Mouse (Mus musculus) kidney, postnatal 0 days (tissue): ENCODE data around the gene Tgfa. TPM values are rescaled to one million over a fixed set of nuclear protein-coding genes. Genes with fewer than 3 reads are reported as not detected.

Source experiments
- ATAC-seq: fragments of 200-750 bp; cut with Nextera tagmentation; replicated peaks from 2 replicates; pipeline ENCODE4 v1.8.0; 2017; ENCODE audit warnings: low read depth, moderate number of reproducible peaks, moderate TSS enrichment, moderate library complexity; ENCODE audit not compliant: low FRiP score
- DNase-seq: peaks from one replicate; pipeline ENCODE4 v3.0.0-alpha.2; 2016; ENCODE audit warnings: low spot score
- H3K27ac ChIP-seq: fragments of 300-500 bp; sonication (generic); 2 replicates; pipeline ENCODE4 v1.5.1; 2014; ENCODE audit warnings: mild to moderate bottlenecking
- H3K27me3 ChIP-seq: fragments of 300-500 bp; sonication (generic); 2 replicates; pipeline ENCODE4 v1.6.1; 2014; ENCODE audit warnings: low read length, mixed read lengths; ENCODE audit not compliant: insufficient read depth
- H3K36me3 ChIP-seq: fragments of 300-500 bp; sonication (generic); 2 replicates; pipeline ENCODE4 v1.6.1; 2014; ENCODE audit warnings: low read length, mixed read lengths; ENCODE audit not compliant: insufficient read depth
- H3K4me1 ChIP-seq: fragments of 300-500 bp; sonication (generic); replicated peaks from 2 replicates; pipeline ENCODE4 v1.6.1; 2014; ENCODE audit warnings: antibody characterized with exemption, low read length, mixed read lengths; ENCODE audit not compliant: insufficient read depth
- H3K4me2 ChIP-seq: fragments of 300-500 bp; sonication (generic); 2 replicates; pipeline ENCODE4 v1.6.1; 2014; ENCODE audit warnings: mild to moderate bottlenecking, low read length, moderate library complexity, mixed read lengths
- H3K4me3 ChIP-seq: fragments of 300-500 bp; sonication (generic); replicated peaks from 2 replicates; pipeline ENCODE4 v1.5.1; 2014; ENCODE audit warnings: low read depth, low read length
- H3K9ac ChIP-seq: fragments of 300-500 bp; sonication (generic); 2 replicates; pipeline ENCODE4 v1.6.1; 2014; ENCODE audit warnings: low read depth, low read length
- H3K9me3 ChIP-seq: fragments of 300-500 bp; sonication (generic); replicated peaks from 2 replicates; pipeline ENCODE4 v1.6.1; 2016; ENCODE audit warnings: low read length, inconsistent platforms, mixed read lengths
- CTCF ChIP-seq: IDR thresholded peaks from 2 replicates; pipeline ENCODE4 v1.5.1; 2016; ENCODE audit warnings: antibody characterized with exemption, low read depth, mild to moderate bottlenecking, moderate library complexity
- WGBS: fragments of 180-500 bp; shearing (Covaris S2); extraction: QIAGEN DNeasy Blood & Tissue Kit; methylation state at CpG from one replicate; pipeline ENCODE4 v1.1.7; 2014; 5-methylcytosine and 5-hydroxymethylcytosine counted together
- polyA plus RNA-seq: library from polyadenylated mRNA; unstranded; fragments of >200 nt; fragmentation: Nextera tagmentation; extraction: Ambion mirVana; gene quantifications from 2 replicates; pipeline ENCODE4 v1.2.1, GENCODE M21; 2015

Tgfa gene
- 5.7 and 6.1 TPM in 2 replicates for polyA plus RNA-seq

GRCm38 (mm10) chr6:86194941-86195932 lies at the start of gene Tgfa:
TSS of gene Tgfa (plus strand) at chr6:86195223.
- peak within 1 kb of the TSS; percentile 79 for H3K27ac ChIP-seq
- under 1% methylated on average over 97 of the region's 97 CpGs for WGBS
- H3K36me3 ChIP-seq = no peaks in the 10 kb centered on the region
- H3K9me3 ChIP-seq = no peaks in the 10 kb centered on the region
- H3K4me2 ChIP-seq = peak within 1 kb of the TSS; percentile 87
- no peaks in the 10 kb centered on the region for H3K27me3 ChIP-seq
- H3K4me1 ChIP-seq = no peaks in the 10 kb centered on the region
- peak; percentile 66 for TF ChIP-seq CTCF
- H3K4me3 ChIP-seq = peak within 1 kb of the TSS; percentile 60
- H3K9ac ChIP-seq = peak within 1 kb of the TSS; percentile 62
- peak; percentile 84 for ATAC-seq
- peak; percentile 72 for DNase-seq

DNA sequence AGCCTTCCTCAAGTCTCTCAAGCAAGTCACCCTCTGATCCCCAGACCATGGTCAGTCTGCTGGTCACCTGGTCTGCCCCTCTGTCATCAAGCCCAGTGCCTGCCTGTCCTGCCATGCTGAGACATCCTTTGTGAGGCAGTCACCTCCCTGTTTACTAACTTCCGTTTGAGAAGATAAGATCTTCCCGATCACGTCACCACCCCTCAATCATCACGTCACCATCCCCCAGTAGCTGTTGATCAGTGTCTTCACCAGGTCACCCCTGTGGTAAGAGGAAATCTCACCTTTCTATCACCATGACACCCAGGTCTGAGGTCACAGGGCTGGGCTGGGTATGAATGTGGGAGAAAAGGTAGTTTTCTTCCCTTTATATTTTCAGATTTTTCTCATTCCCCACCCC lies 46.5 kb upstream of the Tgfa start:
- ATAC-seq (no peak), DNase-seq (no peak)
- Histone ChIP-seq H3K9me3 (no peaks in the 10 kb centered on the region), H3K27ac (no peak overlapping the region), H3K4me3 (no peak overlapping the region), H3K36me3 (no peaks in the 10 kb centered on the region), H3K4me1 (no peaks in the 10 kb centered on the region), H3K27me3 (no peaks in the 10 kb centered on the region), H3K4me2 (no peak overlapping the region), H3K9ac (no peak overlapping the region)
- WGBS = 33% methylated on average over 4 of the region's 4 CpGs
- TF ChIP-seq CTCF = no peak

GRCm38 (mm10) chr6:86149001-86149400 lies 46.0 kb upstream of the Tgfa start:
- ATAC-seq = no peak
- DNase-seq = no peak
- no peak for TF ChIP-seq CTCF

GRCm38 (mm10) chr6:86152676-86153075 lies 42.3 kb upstream of the Tgfa start:
- DNase-seq (no peak), ATAC-seq (no peak)
- Histone ChIP-seq H3K9ac (no peak overlapping the region), H3K4me1 (no peaks in the 10 kb centered on the region), H3K27ac (no peak overlapping the region), H3K4me2 (no peak overlapping the region), H3K4me3 (no peak overlapping the region), H3K36me3 (no peaks in the 10 kb centered on the region), H3K9me3 (no peaks in the 10 kb centered on the region), H3K27me3 (no peaks in the 10 kb centered on the region)
- no peak for TF ChIP-seq CTCF
- 88% methylated on average over 7 of the region's 7 CpGs for WGBS

More at GRCm38 (mm10) chr6:86149001-86149400, 46.0 kb upstream of the Tgfa start:
- Histone ChIP-seq H3K9me3 (no peaks in the 10 kb centered on the region), H3K27ac (no peak overlapping the region), H3K36me3 (no peaks in the 10 kb centered on the region), H3K4me3 (no peak overlapping the region), H3K4me1 (no peaks in the 10 kb centered on the region), H3K27me3 (no peaks in the 10 kb centered on the region), H3K9ac (no peak overlapping the region), H3K4me2 (no peak overlapping the region)
- 46% methylated on average over 4 of the region's 4 CpGs for WGBS

DNA sequence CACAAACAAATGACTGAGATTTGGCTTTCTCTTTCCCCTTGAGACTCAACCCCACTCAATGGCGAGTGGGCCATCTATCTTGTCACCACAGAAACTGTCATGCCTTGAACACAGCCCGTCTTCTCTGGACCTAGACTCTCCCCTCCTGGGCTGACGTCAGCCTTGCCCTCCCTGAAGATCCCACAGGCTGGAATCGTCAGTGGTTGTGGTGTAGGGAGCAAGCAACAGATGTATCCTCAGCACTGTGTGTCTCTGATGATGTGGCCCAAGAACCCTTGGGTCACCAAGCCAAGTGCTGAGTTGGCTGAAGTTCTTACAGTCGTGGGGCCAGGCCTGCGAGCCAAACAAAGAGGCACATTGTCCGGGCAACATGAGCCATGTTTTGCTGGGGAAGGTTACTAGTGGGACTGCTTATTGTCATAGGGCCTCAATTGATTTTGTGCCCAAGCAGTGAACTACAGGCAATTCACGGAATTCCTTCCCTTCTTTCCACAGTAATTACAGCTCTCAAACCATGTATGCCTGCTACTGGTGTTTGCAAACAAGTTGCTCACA lies 41.5 kb upstream of the Tgfa start:
- H3K9ac ChIP-seq = no peak overlapping the region
- 78% methylated on average over 8 of the region's 8 CpGs for WGBS
- no peak overlapping the region for H3K4me3 ChIP-seq
- no peaks in the 10 kb centered on the region for H3K9me3 ChIP-seq
- DNase-seq = no peak
- no peaks in the 10 kb centered on the region for H3K27me3 ChIP-seq
- no peak overlapping the region for H3K27ac ChIP-seq
- ATAC-seq = no peak
- no peak overlapping the region for H3K4me2 ChIP-seq
- TF ChIP-seq CTCF = no peak
- H3K4me1 ChIP-seq = no peaks in the 10 kb centered on the region
- H3K36me3 ChIP-seq = no peaks in the 10 kb centered on the region

DNA sequence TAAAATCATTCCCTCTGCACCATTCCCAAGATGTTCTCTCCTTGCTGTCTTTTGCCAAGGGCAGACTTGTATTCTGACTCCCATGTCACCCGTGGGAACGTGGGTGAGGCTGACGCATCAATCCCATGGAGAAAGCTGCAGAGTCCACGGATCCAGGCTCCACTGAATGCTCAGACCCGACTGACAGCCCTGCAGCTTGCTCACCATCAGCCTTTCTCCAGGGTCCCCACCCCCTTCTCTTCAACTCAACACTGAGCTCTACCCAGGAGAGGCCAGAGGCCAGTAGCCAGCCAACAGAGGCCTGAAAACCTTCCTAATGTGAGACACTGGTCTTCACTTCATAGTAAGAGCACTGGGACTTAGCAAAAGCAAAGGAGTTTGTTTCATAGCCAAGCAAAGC lies 41.0 kb upstream of the Tgfa start:
- 84% methylated on average over 5 of the region's 5 CpGs for WGBS
- no peak for TF ChIP-seq CTCF
- H3K9ac ChIP-seq = no peak overlapping the region
- no peaks in the 10 kb centered on the region for H3K9me3 ChIP-seq
- no peak overlapping the region for H3K4me3 ChIP-seq
- H3K27ac ChIP-seq = no peak overlapping the region
- no peak for ATAC-seq
- H3K4me1 ChIP-seq = no peaks in the 10 kb centered on the region
- no peaks in the 10 kb centered on the region for H3K36me3 ChIP-seq
- no peak overlapping the region for H3K4me2 ChIP-seq
- H3K27me3 ChIP-seq = no peaks in the 10 kb centered on the region
- DNase-seq = no peak
